Mouse (Mus musculus) kidney, adult 2 months (tissue): Measurements from ENCODE around the gene Pign.

Source experiments
- CTCF ChIP-seq: fragments of 200-500 bp; conservative IDR thresholded peaks from 2 replicates; pipeline ENCODE4 v1.5.1; 2011; ENCODE audit warnings: low read depth, mild to moderate bottlenecking, control low read depth, low read length, moderate library complexity, mixed read lengths; ENCODE audit not compliant: insufficient read depth, insufficient read length
- POLR2A ChIP-seq: fragments of 200-500 bp; IDR thresholded peaks from one replicate; pipeline ENCODE4 v1.6.1; 2011; ENCODE audit warnings: low read depth, low read length, control low read depth

DNA sequence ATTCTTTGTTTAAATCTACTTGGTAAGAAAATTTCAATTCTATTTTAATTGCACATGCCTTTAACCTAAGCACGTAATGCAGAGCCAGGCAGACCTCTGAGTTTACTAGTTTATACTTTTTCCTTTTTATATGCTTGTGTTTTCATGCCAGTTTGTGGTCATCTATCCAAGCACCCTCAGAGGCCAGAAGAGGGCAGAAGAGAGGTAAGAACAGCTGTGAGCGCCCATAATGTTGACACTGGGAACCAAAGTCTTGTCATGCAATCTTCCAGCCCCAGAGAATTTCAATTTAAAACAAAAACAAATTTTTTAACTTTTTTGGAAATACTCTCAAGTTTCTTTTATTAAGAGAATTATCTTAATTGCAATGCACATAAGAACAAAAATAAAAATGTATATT, 99.7 kb downstream of the Pign start:
- TF ChIP-seq CTCF = 0 out of 2 replicates have a peak, but pooled peaks have one; percentile 10
- TF ChIP-seq POLR2A = no peak
